Mouse (Mus musculus) NIH3T3 (cell line): ENCODE data around the gene F2r.

Source experiments
- DNase-seq: peaks from one replicate; pipeline ENCODE4 v3.0.0-alpha.2; 2012; ENCODE audit warnings: low read depth

Gene F2r

DNA sequence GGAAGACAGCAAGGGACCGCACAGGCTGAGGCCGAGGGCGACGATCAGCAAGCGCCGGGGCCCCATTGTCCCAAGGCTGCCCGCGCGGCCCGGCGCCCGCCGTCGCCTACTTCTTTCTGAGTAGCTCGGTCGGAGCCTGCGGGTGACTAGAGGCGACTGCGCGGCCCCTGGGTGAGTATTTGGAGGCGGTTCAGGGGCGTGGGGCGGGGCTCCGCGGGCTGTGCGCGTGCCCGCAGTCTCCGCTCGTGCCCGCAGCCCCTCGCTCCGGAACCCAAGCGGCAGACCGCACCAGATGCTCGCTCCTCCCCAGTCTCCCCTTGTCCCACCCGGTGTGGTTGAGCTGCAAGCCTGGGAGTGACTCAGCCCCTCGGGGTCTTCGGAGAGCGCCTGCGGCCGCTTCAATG is at the start of gene F2r:
F2r (minus strand) TSS at position 179 of the 404 bp plus-strand sequence.
- DNase-seq = peak; percentile 88

DNA sequence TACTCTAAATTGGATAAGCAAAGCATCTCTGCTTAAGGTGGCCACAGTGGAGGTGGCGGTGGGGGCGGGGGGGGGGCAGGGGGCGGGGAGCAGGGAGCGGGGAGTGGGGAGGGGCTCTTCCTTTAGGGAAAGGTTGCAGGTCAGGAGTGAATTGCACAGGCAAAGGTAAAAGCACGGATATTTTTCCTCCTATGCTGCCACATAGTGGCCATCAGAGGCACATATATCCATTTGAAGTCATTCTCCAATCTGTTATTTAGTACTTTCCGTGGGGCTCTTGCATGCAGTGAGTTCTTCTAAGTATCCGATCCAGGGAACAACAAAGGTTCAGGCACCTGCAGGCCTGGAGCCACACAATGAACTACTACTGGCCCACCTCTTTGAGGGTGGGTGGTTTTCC is 49.0 kb upstream of the F2r start:
- peak; percentile 54 for DNase-seq

DNA sequence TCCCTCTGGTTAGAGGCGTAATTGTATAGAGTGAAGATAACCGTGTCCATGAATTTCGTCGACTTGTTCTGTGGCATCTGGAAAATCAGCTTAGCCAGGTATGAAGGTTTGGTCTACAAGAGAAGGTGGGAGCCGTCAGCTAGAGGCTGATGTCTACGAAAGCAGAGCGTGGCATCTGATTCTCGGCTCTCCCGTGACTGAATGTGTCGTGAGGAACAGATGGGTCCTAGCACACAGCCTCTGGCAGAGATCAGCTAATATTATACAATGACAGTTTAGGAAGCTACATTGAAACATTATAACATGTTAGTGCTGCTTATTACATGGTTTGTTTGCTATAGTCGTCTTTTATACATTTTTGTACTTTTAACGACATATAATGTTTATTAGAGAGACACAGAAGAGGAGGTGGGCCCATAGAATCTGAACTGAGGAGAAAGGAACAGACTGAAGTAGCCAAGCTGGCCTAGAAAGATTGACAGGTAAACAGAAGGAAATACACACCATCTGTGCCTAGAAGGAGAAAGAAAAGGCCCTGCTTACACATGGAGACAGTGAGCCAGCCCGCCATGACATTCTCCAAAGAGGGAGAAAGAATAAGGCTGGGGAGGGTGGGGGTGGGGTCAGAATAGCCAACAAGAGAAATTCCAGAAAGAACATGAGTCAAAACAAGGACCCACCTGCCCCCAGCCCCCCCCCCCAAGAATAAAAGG is 47.5 kb upstream of the F2r start:
- no peak for DNase-seq

DNA sequence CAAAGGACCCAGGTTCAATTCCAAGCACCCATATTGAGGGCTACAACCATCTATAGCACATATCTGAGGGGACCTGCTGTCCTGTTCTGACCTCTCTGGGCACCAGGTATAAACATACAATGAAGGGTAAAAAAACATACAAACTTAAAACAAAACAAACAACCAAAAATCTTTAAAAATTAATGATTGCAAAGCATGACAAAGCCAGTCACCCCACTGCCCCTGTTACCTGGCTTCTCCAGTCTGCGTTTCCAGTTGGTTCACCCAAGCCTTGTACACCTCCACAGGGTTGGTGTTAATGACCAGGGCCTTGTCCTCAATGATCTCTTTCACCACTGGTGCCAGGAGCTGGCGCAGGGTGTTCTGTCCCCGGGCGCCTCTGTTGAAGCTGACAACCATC is 45.5 kb upstream of the F2r start:
- no peak for DNase-seq

DNA sequence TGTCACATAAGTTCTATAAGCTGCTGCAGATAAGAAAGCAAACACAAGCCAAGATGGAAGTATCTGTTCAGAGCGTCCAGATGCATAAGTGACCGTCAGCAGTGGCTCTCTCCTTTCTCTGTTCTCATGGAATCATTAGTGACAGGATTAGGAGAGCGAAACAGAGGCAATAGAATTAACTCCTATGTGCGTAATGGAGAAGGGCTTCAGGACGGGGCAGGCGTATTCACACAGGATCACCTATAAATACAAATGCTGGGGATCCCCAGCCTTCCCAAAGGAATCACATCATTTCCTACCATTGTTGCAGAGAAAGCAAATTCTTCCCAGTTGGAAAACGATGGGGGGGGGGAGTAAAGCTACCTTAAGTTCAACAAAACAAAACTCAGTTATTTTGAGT is 41.1 kb upstream of the F2r start:
- no peak for DNase-seq

DNA sequence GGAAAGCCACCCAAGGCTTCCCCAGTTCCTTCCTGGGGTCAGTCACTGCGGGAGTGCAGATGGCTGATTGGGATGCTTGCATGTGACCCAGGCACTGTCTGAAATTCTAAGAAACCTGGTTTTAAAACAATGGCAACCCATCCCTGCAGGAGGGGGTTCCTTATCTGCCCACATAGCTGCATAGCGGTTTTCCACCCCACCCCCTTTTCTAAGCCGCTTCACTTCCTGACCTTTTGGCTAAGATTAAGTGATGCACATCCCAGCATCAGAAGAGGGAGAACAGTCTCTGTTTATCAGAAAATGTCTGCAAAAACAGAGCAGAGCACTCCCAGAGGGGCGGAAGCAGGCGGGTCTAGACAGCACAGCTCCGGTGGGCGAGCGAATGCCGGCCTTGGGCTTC is 38.9 kb upstream of the F2r start:
- DNase-seq = no peak

GRCm38 (mm10) chr13:95655284-95655683 is 37.0 kb upstream of the F2r start:
- no peak for DNase-seq

DNA sequence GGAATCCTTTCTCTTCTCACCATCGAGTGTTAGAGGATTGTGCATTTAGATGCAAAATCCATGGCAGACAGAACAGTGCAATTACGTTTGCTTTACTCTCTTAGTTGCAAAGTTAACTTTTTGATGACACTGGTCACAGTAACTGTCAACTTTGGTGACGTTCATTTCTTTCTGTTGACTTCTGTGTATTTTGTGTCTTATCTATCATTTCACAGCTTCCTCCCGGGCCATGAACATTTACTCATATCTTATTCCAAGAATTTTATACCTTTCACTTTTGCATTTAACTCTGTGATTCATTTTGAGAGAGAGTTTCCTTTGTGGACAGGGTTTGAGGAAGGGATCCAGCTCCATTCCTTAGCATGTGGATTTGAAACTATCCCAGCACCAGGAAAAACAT is 35.4 kb upstream of the F2r start:
- DNase-seq = peak; percentile 23

DNA sequence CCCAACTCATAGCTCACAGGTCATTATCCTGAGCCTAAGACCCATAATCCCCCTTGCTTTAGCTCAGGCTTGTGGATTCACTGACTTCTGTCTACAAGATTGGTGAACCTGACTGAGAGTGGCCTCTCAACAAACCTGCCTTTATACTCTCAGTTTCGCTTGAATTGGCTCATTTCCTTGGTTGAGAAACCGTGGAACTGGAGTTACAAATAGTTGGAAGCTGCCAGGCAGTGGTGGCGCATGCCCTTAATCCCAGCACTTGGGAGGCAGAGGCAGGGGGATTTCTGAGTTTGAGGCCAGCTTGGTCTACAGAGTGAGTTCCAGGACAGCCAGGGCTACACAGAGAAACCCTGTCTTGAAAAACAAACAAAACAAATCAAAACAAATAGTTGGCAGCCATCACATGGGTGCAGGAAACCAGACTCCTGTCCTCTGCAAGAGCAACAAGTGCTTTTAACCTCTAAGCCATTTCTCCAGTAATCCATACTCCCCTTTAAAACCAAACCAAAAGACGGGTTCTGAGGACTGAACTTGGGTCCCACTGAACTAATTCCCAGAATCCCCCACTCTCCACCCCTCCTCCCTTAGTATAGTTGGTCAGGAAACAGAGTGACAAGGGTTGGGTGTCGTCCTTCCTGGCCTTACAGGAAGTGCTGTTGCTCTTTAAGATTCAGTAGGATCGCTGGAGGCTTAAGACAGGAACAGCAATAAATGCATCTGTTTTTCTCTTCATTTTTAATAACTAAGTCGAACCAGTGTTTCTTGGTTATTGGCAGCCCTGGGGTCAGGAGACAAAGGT is 33.8 kb upstream of the F2r start:
- DNase-seq = no peak

DNA sequence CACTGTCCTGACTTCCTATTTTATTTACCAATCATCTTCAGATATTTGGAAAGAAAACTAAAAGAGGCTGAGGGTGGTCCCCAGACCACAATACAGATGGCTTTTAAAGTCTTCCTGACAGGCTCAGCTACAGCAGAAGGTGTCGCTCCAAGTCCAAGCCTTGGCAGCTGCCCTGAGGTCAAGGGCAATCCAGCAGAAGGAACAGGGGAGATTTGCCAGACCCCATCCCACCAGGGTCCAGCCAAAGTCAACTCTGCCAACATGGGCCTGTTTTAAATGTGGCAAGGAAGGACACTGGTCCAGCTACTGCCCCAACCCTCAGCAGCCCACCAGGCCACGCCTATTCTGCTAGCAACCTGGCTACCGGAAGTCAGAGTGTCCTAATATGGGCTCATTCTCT is 31.7 kb upstream of the F2r start:
- no peak for DNase-seq

- no peak for DNase-seq
Measured at GRCm38 (mm10) chr13:95647248-95647647, 29.0 kb upstream of the F2r start.

GRCm38 (mm10) chr13:95646687-95647111 is 28.4 kb upstream of the F2r start:
- DNase-seq = no peak

DNA sequence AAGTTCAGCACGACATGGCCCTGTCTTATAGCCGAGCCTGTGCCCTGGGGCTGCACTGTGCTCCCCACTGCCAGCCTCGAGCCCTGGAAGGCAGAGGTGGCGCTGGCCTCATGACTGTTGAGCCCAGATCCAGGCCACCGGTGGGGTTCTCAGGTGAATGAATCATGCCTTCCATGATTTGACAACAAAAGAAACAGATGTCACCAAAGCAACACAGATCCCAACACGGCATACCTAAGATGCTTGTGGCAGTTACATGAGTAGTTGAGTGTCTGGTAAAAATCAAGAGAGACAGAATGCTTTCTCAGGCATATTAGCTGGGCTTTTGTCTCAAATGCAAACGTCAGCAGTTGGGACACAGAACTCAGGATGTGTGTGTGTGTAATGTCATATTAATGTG is 25.5 kb upstream of the F2r start:
- no peak for DNase-seq

GRCm38 (mm10) chr13:95641061-95641986 is 23.0 kb upstream of the F2r start:
- peak; percentile 87 for DNase-seq

- peak; percentile 91 for DNase-seq
Measured at GRCm38 (mm10) chr13:95640408-95640807, 22.1 kb upstream of the F2r start.

DNA sequence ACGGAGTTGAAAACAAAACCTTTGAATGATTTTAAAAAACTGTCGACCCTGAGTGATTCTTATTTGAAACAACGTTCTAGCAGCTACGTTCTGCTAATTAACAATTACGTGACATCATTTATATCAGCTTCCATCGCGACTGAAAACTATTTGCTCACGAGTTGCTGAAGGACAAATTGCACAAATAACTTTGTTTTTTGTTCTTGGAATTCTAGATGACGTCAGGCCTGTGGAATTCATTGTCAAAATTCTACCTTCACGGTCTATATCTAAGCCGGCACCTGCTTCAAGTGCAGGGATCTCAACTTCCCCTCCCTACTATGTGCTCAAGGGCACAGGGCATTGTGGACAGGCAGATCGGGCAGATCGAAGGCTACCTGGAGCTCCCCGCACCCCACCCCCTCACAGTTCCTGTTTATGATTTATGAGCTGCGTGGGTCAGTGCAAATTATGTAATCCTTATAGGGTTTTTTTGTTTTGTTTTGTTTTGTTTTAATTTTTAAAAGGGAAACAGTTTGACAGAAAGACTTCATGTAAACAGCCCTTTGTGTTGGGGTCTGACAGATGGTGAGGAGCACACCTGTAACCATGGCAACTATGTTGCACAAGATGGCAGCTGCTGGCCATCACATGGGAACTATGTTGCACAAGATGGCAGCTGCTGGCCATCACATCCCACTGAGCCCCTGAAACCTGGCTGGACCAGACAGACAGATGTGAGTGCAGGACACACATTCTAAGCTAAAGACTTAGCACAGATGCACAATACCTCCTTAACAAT is 21.2 kb upstream of the F2r start:
- DNase-seq = no peak

DNA sequence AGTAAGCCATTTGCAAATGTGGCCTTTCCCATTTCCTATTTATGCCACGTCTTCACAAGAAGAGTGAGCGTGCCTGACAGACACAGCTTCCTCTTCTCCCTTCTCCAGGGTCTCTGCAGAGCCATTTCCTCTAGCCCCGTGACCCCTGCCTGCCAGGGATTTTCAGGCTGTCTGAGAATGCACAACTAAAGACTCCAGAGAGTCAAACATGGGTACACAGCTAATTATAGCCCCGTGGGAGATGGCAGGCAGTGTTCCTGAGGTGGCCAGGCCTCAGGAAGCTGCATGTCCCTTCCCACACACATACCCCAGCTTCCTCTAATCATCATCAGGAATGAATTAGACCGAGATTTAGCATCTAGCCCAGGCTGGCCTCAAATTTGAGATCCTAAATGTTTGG is 20.6 kb upstream of the F2r start:
- DNase-seq = no peak

DNA sequence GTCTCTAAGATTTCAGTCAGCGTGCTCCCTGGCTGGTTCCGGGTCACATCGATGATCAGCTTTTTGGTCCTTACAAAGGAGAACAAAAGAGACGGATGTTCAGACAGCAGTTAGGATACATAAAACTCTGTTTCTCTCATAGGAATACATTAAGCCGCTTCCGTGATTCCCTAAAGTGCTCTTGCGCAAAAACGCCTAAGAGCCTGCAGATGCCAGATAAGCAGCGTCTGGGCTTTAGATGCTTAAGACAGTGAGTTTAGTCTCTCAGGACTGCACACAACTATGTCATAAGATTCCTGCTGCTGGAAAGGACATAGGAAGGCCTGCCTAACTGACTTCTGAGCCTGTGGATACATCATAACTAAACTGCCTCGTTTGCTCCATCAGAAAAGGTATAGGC is 19.4 kb upstream of the F2r start:
- no peak for DNase-seq

DNA sequence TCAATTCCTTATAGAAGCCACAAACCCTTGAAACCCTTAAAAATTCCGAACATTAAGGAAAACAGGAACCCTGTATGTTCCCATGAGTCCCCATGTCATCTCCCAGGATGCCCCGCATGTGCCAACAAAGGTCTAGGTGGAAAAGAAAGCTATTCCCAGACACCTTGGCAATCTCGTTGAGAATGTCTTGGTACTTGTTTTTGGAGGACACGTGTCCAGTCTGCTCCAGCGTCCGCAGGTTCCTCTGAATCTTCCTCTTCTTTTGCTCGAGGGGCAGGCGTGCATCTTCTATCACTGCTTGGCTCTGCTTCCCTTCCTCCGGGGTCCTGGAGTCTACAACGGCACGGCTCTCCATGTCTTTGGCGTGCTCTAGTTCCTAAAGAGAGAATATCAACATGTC is 17.0 kb upstream of the F2r start:
- no peak for DNase-seq

DNA sequence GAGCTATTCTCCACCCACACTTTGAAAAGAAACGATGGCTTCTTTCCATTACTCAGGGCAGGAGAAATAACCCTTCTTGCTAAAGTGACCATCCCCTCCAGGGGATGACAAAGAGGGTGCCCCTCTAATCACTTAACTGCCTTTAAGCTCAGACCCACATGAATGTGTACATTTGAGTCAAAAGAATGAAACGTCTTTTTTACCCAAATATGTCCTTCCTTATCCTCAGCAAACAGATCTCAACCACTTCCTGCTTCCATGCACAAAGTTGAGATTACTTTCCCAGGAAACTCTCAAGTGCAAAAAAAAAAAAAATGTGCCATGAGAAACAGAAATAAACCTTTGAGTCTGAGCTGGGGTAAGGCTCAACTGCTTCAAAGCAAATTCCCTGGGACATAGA is 16.2 kb upstream of the F2r start:
- DNase-seq = no peak

GRCm38 (mm10) chr13:95633384-95633783 is 15.1 kb upstream of the F2r start:
- no peak for DNase-seq

- no peak for DNase-seq
Measured at GRCm38 (mm10) chr13:95632144-95632543, 13.9 kb upstream of the F2r start.
